Mouse (Mus musculus) common myeloid progenitor, adult 5-6 weeks (primary cell): ENCODE results near the gene Frrs1. TPM values are rescaled to one million over a fixed set of nuclear protein-coding genes. Genes with fewer than 3 reads are reported as not detected.

Experiments used
- ATAC-seq: replicated peaks from 2 replicates; pipeline ENCODE4 v1.8.0; 2016; ENCODE audit warnings: low read depth, mild to moderate bottlenecking, moderate TSS enrichment, inconsistent platforms; ENCODE audit not compliant: poor library complexity, severe bottlenecking
- total RNA-seq: library from RNA; stranded (forward); fragments of 200-1000, 187-1606 nt; gene quantifications from 2 replicates; pipeline ENCODE4 v1.2.3, GENCODE M21; 2017

The Frrs1 gene
- total RNA-seq, 1 experiment from 2014 or later: 43.7 TPM

- ATAC-seq: no peak
These were observed 32.9 kb downstream of the Frrs1 start for GRCm38 (mm10) chr3:116892206-116892563.

GRCm38 (mm10) chr3:116892872-116893271 lies 33.6 kb downstream of the Frrs1 start:
- ATAC-seq: peak; percentile 92

- ATAC-seq: peak; percentile 71; the same call in 1 of the 2 replicates
These were observed 44.9 kb downstream of the Frrs1 start for GRCm38 (mm10) chr3:116904158-116904557.

- no peak for ATAC-seq
These were observed 46.6 kb downstream of the Frrs1 start for GRCm38 (mm10) chr3:116905898-116906297.

GRCm38 (mm10) chr3:116906596-116906995 lies 47.3 kb downstream of the Frrs1 start:
- ATAC-seq: no peak

GRCm38 (mm10) chr3:116914374-116914773 lies 55.1 kb downstream of the Frrs1 start:
- ATAC-seq: no peak

GRCm38 (mm10) chr3:116914931-116915330 lies 55.7 kb downstream of the Frrs1 start:
- no peak for ATAC-seq

- ATAC-seq: no peak
These were observed 57.8 kb downstream of the Frrs1 start for GRCm38 (mm10) chr3:116917016-116917415.

- no peak for ATAC-seq
These were observed 62.3 kb downstream of the Frrs1 start for GRCm38 (mm10) chr3:116921535-116921934.

GRCm38 (mm10) chr3:116923042-116923441 lies 63.8 kb downstream of the Frrs1 start:
- ATAC-seq: no peak

GRCm38 (mm10) chr3:116928994-116929393 lies 69.7 kb downstream of the Frrs1 start:
- no peak for ATAC-seq

- ATAC-seq: no peak
These were observed 73.9 kb downstream of the Frrs1 start for GRCm38 (mm10) chr3:116933158-116933557.

- ATAC-seq: no peak
These were observed 77.8 kb downstream of the Frrs1 start for GRCm38 (mm10) chr3:116936934-116937691.

- no peak for ATAC-seq
These were observed 81.7 kb downstream of the Frrs1 start for GRCm38 (mm10) chr3:116940804-116941558.

GRCm38 (mm10) chr3:116941559-116942117 lies 82.4 kb downstream of the Frrs1 start:
- ATAC-seq: no peak

- no peak for ATAC-seq
These were observed 83.5 kb downstream of the Frrs1 start for GRCm38 (mm10) chr3:116942751-116943150.

- no peak for ATAC-seq
These were observed 84.2 kb downstream of the Frrs1 start for GRCm38 (mm10) chr3:116943422-116943821.

GRCm38 (mm10) chr3:116946476-116946875 lies 87.2 kb downstream of the Frrs1 start:
- ATAC-seq: no peak

GRCm38 (mm10) chr3:116950665-116951115 lies 91.4 kb downstream of the Frrs1 start:
- no peak for ATAC-seq

- ATAC-seq: no peak
These were observed 92.2 kb downstream of the Frrs1 start for GRCm38 (mm10) chr3:116951489-116951888.
